Mouse (Mus musculus) MEL (cell line): ENCODE measurements around the gene Tmed10.

ENCODE experiments used
- CHD1 ChIP-seq: IDR thresholded peaks from 2 replicates; pipeline ENCODE4 v1.6.1; 2012; ENCODE audit warnings: low read depth, mild to moderate bottlenecking, inconsistent platforms, low read length, improper control_type of control experiment
- CTCF ChIP-seq, 3 experiments: IDR thresholded peaks in 2 of 3; conservative IDR thresholded peaks in 1 of 3; 2 replicates each; pipeline ENCODE4 v1.5.1; 2011 to 2012; ENCODE audit warnings: low read length in 3 of 3, low read depth in 2 of 3, mild to moderate bottlenecking in 2 of 3, improper control_type of control experiment in 1 of 3, inconsistent platforms in 1 of 3, mixed read lengths in 1 of 3, moderate library complexity in 1 of 3; ENCODE audit not compliant: control insufficient read depth in 1 of 3, insufficient read depth in 1 of 3, poor library complexity in 1 of 3, severe bottlenecking in 1 of 3
- EP300 ChIP-seq, 2 experiments: IDR thresholded peaks; 2 replicates each; pipeline ENCODE4 v1.6.1; 2011; ENCODE audit warnings: improper control_type of control experiment in 2 of 2, low read length in 2 of 2, low read depth in 1 of 2, mild to moderate bottlenecking in 1 of 2
- MAFK ChIP-seq: IDR thresholded peaks from 2 replicates; pipeline ENCODE4 v1.6.1; 2011; ENCODE audit warnings: low read depth, mild to moderate bottlenecking, low read length, improper control_type of control experiment, borderline replicate concordance
- MEF2A ChIP-seq: IDR thresholded peaks from 2 replicates; pipeline ENCODE4 v1.6.1; 2014; ENCODE audit warnings: low read depth, mild to moderate bottlenecking, inconsistent platforms, low read length, improper control_type of control experiment; ENCODE audit not compliant: poor library complexity, insufficient replicate concordance, severe bottlenecking; ENCODE audit errors: extremely low read depth
- MXI1 ChIP-seq: IDR thresholded peaks from 2 replicates; pipeline ENCODE4 v1.6.1; 2011; ENCODE audit warnings: mild to moderate bottlenecking, low read depth, low read length, improper control_type of control experiment
- ZC3H11A ChIP-seq: IDR thresholded peaks from 2 replicates; pipeline ENCODE4 v1.6.1; 2012; ENCODE audit warnings: low read depth, mild to moderate bottlenecking, inconsistent platforms, low read length, improper control_type of control experiment
- ZNF384 ChIP-seq: IDR thresholded peaks from 2 replicates; pipeline ENCODE4 v1.6.1; 2012; ENCODE audit warnings: low read depth, mild to moderate bottlenecking, inconsistent platforms, low read length, improper control_type of control experiment

DNA sequence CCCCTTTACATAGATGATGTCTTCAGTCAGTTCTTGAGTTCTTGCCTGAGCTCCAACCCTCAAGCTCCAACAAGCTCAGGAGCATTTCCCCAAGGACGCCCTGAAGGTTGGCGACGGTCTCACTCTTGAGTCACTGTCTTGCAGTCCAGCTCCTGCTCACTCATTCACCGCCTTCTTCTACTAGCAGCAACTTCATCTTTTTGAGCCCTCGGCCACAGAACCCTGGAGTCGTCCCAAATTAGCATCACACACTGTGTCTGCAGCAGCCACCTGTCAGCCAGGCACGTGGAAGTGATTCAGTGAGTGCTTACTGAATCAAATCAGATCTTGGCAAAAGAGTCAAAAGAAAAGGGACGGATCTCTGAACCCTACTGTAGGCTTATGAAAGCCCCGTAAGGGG, 46.3 kb upstream of the Tmed10 start:
- no peak for TF ChIP-seq CTCF (IDR thresholded peaks at IDR 0.05 in 2 of 3, conservative IDR thresholded peaks at IDR 0.05 in 1 of 3; ENCODE audit: control insufficient read depth in 1 of 3, insufficient read depth in 1 of 3, low read depth in 2 of 3, low read length in 3 of 3, poor library complexity in 1 of 3, severe bottlenecking in 1 of 3)
- TF ChIP-seq CHD1 = no peak
- TF ChIP-seq EP300 (IDR thresholded peaks at IDR 0.05; ENCODE audit: low read depth in 1 of 2, low read length in 2 of 2) = no peak
- TF ChIP-seq ZC3H11A = no peak
- TF ChIP-seq ZNF384 = no peak
- no peak for TF ChIP-seq MAFK
- no peak for TF ChIP-seq MXI1
- no peak for TF ChIP-seq MEF2A
